ENCODE assay signal across 29 mouse cellular contexts in the genomic region with DNA sequence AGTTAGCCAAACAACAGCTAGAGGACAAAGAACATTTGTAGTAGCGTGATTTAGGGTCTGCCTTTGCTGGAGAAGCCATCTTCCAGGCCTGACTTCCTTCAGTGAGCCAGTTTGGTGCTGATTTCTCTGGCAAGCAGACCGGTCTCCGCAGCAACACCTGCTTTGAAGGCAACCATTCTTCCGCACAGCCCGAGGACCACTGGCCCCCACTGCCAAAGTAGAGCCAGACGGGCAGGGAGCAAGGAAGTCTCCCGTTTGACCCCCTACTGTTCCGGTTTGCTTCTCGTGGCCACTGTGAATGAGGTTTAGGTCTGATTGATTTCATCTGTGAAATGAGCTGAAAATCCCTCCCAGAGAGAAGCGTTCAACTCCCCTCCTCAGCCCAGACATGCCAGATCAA.
DNase-seq lines count a peak whose midpoint lies in the region; ATAC-seq and TF ChIP-seq lines count a peak whose summit lies in the region.
"Had no signal": no experiment of that assay in that cellular context is flagged by ENCODE, and none has a peak within 500 bp of the region (broad histone marks: within the 10 kb centered on the region; RNA-seq: fewer than 3 reads in every experiment).

No protein-coding gene starts in this region.

- no peak overlapping the region for H3K9ac ChIP-seq in hindbrain, embryonic 16.5 days (ENCODE audit: low read depth, low read length)
- no peak overlapping the region for H3K9ac ChIP-seq in hindbrain, embryonic 14.5 days
- H3K9ac ChIP-seq in neural tube, embryonic 12.5 days: no peak overlapping the region
- H3K9ac ChIP-seq: embryonic facial prominence, embryonic 15.5 days; forebrain, embryonic 12.5 days; kidney, embryonic 15.5 days; limb, embryonic 15.5 days; liver, embryonic 13.5 days; midbrain, embryonic 13.5 days had no signal

- peak; percentile 64 for ATAC-seq in hindbrain, embryonic 16.5 days
- ATAC-seq in hindbrain, embryonic 14.5 days (ENCODE audit: low FRiP score): no peak
- 0 out of 2 replicates have a peak, but pooled peaks have one; percentile 25 for ATAC-seq in neural tube, embryonic 12.5 days (ENCODE audit: low FRiP score, low read depth)
- ATAC-seq: inflammation-experienced regulatory T-cells, adult 6 months; lung, postnatal 0 days; midbrain, embryonic 13.5 days had no signal

- TF ChIP-seq POLR2A in cerebellum, adult 2 months (IDR thresholded peaks at IDR 0.05; ENCODE audit: borderline replicate concordance, insufficient read depth, low read length): no peak

- H3K27ac ChIP-seq in cerebellum, adult 2 months (ENCODE audit: insufficient read depth, low read length): no peak overlapping the region
- H3K27ac ChIP-seq in hindbrain, embryonic 16.5 days (ENCODE audit: low read depth, low read length): no peak overlapping the region
- no peak overlapping the region for H3K27ac ChIP-seq in hindbrain, embryonic 14.5 days
- no peak overlapping the region for H3K27ac ChIP-seq in neural tube, embryonic 12.5 days
- H3K27ac ChIP-seq: embryonic facial prominence, embryonic 15.5 days; forebrain, embryonic 12.5 days; kidney, embryonic 15.5 days; limb, embryonic 15.5 days; liver, embryonic 13.5 days; midbrain, embryonic 13.5 days had no signal

- no peak for TF ChIP-seq CTCF in cerebellum, adult 2 months (IDR thresholded peaks at IDR 0.05; ENCODE audit: borderline replicate concordance, insufficient read depth, low read depth, low read length)

- H3K4me1 ChIP-seq in cerebellum, adult 2 months (ENCODE audit: control insufficient read depth, insufficient read depth, low read length): no peaks in the 10 kb centered on the region
- no peaks in the 10 kb centered on the region for H3K4me1 ChIP-seq in hindbrain, embryonic 16.5 days (ENCODE audit: control insufficient read depth, insufficient read depth, low read depth, low read length)
- H3K4me1 ChIP-seq in hindbrain, embryonic 14.5 days (replicated peaks; ENCODE audit: control insufficient read depth, insufficient read depth, low read length): no peaks in the 10 kb centered on the region
- H3K4me1 ChIP-seq in neural tube, embryonic 12.5 days: peaks cover 4% of the 10 kb centered on the region; the same call in 1 of the 2 replicates
- H3K4me1 ChIP-seq: embryonic facial prominence, embryonic 15.5 days; forebrain, embryonic 12.5 days; limb, embryonic 15.5 days; liver, embryonic 13.5 days; megakaryocyte, embryonic 14.5 days; midbrain, embryonic 13.5 days had no signal

- no peaks in the 10 kb centered on the region for H3K27me3 ChIP-seq in cerebellum, adult 2 months (ENCODE audit: control insufficient read depth, insufficient read depth, low read length)
- H3K27me3 ChIP-seq in hindbrain, embryonic 16.5 days (replicated peaks; ENCODE audit: control insufficient read depth, insufficient read depth, low read length): no peaks in the 10 kb centered on the region
- no peaks in the 10 kb centered on the region for H3K27me3 ChIP-seq in hindbrain, embryonic 14.5 days (ENCODE audit: control insufficient read depth, insufficient read depth, low read length)
- no peaks in the 10 kb centered on the region for H3K27me3 ChIP-seq in neural tube, embryonic 12.5 days (replicated peaks)
- H3K27me3 ChIP-seq: embryonic facial prominence, embryonic 15.5 days; forebrain, embryonic 12.5 days; kidney, embryonic 15.5 days; limb, embryonic 15.5 days; liver, embryonic 13.5 days; megakaryocyte, embryonic 14.5 days; midbrain, embryonic 13.5 days had no signal

- WGBS in cerebellum, adult 2 months: 12% methylated on average over 10 of the region's 10 CpGs
- 30% methylated on average over 10 of the region's 10 CpGs for WGBS in hindbrain, embryonic 16.5 days
- WGBS in hindbrain, embryonic 14.5 days: 45% methylated on average over 10 of the region's 10 CpGs
- WGBS in neural tube, embryonic 12.5 days: 33% methylated on average over 10 of the region's 10 CpGs

- peak; percentile 32 to 33 for DNase-seq in cerebellum, postnatal 14 days
- no peak for DNase-seq in cerebellum, adult 2 months
- DNase-seq in hindbrain, embryonic 14.5 days (ENCODE audit: low spot score): no peak
- no peak for DNase-seq in neural tube, embryonic 10.5 days (ENCODE audit: extremely low spot score, low spot score)
- no peak for DNase-seq in gastrocnemius, adult 18-20 months (ENCODE audit: low spot score)
- DNase-seq: adrenal gland, postnatal 10 days; cerebellum, adult 11-12 months; gastrocnemius, postnatal 14 days; heart, postnatal 36 days; kidney, adult 18-20 months; kidney, postnatal 25 days; liver, embryonic 13.5 days; lung, adult 18-20 months; lung, postnatal 4 days; retina, postnatal 1 day; right cerebral cortex, postnatal 14 days; thymus, postnatal 4 days had no signal

- H3K9me3 ChIP-seq in hindbrain, embryonic 16.5 days (ENCODE audit: control insufficient read depth, low read length): no peaks in the 10 kb centered on the region
- H3K9me3 ChIP-seq in hindbrain, embryonic 14.5 days (ENCODE audit: control insufficient read depth, low read length): no peaks in the 10 kb centered on the region
- H3K9me3 ChIP-seq in neural tube, embryonic 12.5 days: no peaks in the 10 kb centered on the region
- H3K9me3 ChIP-seq: embryonic facial prominence, embryonic 15.5 days; forebrain, embryonic 12.5 days; kidney, embryonic 15.5 days; limb, embryonic 15.5 days; liver, embryonic 13.5 days; midbrain, embryonic 13.5 days had no signal

- no peak overlapping the region for H3K4me3 ChIP-seq in cerebellum, adult 2 months (replicated peaks; ENCODE audit: insufficient read depth, low read depth, low read length)
- H3K4me3 ChIP-seq in hindbrain, embryonic 16.5 days (ENCODE audit: low read length): no peak overlapping the region
- no peak overlapping the region for H3K4me3 ChIP-seq in hindbrain, embryonic 14.5 days (replicated peaks; ENCODE audit: low read length)
- no peak overlapping the region for H3K4me3 ChIP-seq in neural tube, embryonic 12.5 days
- H3K4me3 ChIP-seq: embryonic facial prominence, embryonic 15.5 days; forebrain, embryonic 12.5 days; kidney, embryonic 15.5 days; limb, embryonic 15.5 days; liver, embryonic 13.5 days; megakaryocyte, embryonic 14.5 days; midbrain, embryonic 13.5 days had no signal

- H3K36me3 ChIP-seq in hindbrain, embryonic 16.5 days (ENCODE audit: control insufficient read depth, insufficient read depth, low read length): no peaks in the 10 kb centered on the region
- no peaks in the 10 kb centered on the region for H3K36me3 ChIP-seq in hindbrain, embryonic 14.5 days (replicated peaks; ENCODE audit: control insufficient read depth, insufficient read depth)
- H3K36me3 ChIP-seq in neural tube, embryonic 12.5 days: no peaks in the 10 kb centered on the region
- H3K36me3 ChIP-seq: embryonic facial prominence, embryonic 15.5 days; forebrain, embryonic 12.5 days; G1E; kidney, embryonic 15.5 days; limb, embryonic 15.5 days; liver, embryonic 13.5 days; midbrain, embryonic 13.5 days had no signal

- no peak overlapping the region for H3K4me2 ChIP-seq in hindbrain, embryonic 16.5 days (ENCODE audit: low read length)
- H3K4me2 ChIP-seq in hindbrain, embryonic 14.5 days (replicated peaks): no peak overlapping the region
- no peak overlapping the region for H3K4me2 ChIP-seq in neural tube, embryonic 12.5 days (replicated peaks)
- H3K4me2 ChIP-seq: embryonic facial prominence, embryonic 15.5 days; forebrain, embryonic 12.5 days; heart, embryonic 11.5 days; kidney, embryonic 15.5 days; limb, embryonic 15.5 days; liver, embryonic 13.5 days; midbrain, embryonic 13.5 days had no signal

Comparison
In these comparisons a context has a peak if more than half of its experiments do, and no peak if none do; other contexts are left out.
1. DNase-seq: peak in cerebellum, postnatal 14 days (2 of 2); none in cerebellum, adult 2 months (0 of 2), hindbrain, embryonic 14.5 days (single experiment), neural tube, embryonic 10.5 days (single experiment) and gastrocnemius, adult 18-20 months (single experiment).